Mouse (Mus musculus) midbrain, embryonic 10.5 days (tissue): ENCODE measurements around the gene Strbp. TPM values are rescaled to one million over a fixed set of nuclear protein-coding genes. Genes with fewer than 3 reads are reported as not detected.

Source experiments
- DNase-seq: peaks from one replicate; pipeline ENCODE4 v3.0.0-alpha.2; 2017; ENCODE audit warnings: low spot score
- H3K27ac ChIP-seq: fragments of 300-500 bp; sonication (generic); replicated peaks from 2 replicates; pipeline ENCODE4 v1.5.1; 2016; ENCODE audit warnings: mild to moderate bottlenecking
- H3K27me3 ChIP-seq: fragments of 300-500 bp; sonication (generic); 2 replicates; pipeline ENCODE4 v1.6.1; 2016; ENCODE audit warnings: low read depth, mild to moderate bottlenecking; ENCODE audit not compliant: poor library complexity, severe bottlenecking
- H3K36me3 ChIP-seq: fragments of 300-500 bp; sonication (generic); 2 replicates; pipeline ENCODE4 v1.6.1; 2016; ENCODE audit warnings: mild to moderate bottlenecking, moderate library complexity
- H3K4me1 ChIP-seq: fragments of 300-500 bp; sonication (generic); 2 replicates; pipeline ENCODE4 v1.6.1; 2016
- H3K4me3 ChIP-seq: fragments of 300-500 bp; sonication (generic); 2 replicates; pipeline ENCODE4 v1.5.1; 2016; ENCODE audit warnings: mild to moderate bottlenecking, moderate library complexity
- H3K9me3 ChIP-seq: fragments of 300-500 bp; sonication (generic); replicated peaks from 2 replicates; pipeline ENCODE4 v1.6.1; 2016; ENCODE audit warnings: mild to moderate bottlenecking
- WGBS: fragments of 180-500 bp; shearing (Covaris S2); methylation state at CpG from one replicate; pipeline ENCODE4 v1.1.7; 2016; 5-methylcytosine and 5-hydroxymethylcytosine counted together
- polyA plus RNA-seq: library from polyadenylated mRNA; unstranded; fragments of >200 nt; fragmentation: Nextera tagmentation; extraction: Ambion mirVana; gene quantifications from 2 replicates; pipeline ENCODE4 v1.2.1, GENCODE M21; 2016

The Strbp gene
- polyA plus RNA-seq, 1 experiment from 2014 or later: 61.6 TPM

DNA sequence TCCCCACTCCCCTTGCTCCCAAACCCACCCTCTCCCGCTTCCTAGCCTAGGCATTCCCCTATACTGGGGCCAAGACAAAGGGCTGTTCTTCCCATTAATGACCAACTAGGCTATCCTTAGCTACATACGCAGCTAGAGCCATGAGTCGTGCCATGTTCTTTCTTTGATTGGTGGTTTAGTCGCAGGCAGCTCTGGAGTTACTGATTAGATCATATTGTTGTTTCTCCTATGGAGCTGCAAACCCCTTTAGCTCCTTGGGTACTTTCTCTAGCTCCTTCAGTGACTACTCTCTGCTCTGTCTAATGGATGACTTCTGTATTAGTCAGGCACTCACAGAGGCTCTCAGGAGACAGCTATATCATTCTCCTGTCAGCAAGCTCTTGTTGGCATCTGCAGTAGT lies 206.3 kb downstream of the Strbp start:
- no peak overlapping the region for H3K4me3 ChIP-seq
- no peak overlapping the region for H3K27ac ChIP-seq
- DNase-seq: no peak
- H3K9me3 ChIP-seq: no peaks in the 10 kb centered on the region
- peaks cover 86% of the 10 kb centered on the region for H3K36me3 ChIP-seq
- H3K4me1 ChIP-seq: no peaks in the 10 kb centered on the region
- no peaks in the 10 kb centered on the region for H3K27me3 ChIP-seq
- WGBS: 96% methylated on average over 4 of the region's 4 CpGs

DNA sequence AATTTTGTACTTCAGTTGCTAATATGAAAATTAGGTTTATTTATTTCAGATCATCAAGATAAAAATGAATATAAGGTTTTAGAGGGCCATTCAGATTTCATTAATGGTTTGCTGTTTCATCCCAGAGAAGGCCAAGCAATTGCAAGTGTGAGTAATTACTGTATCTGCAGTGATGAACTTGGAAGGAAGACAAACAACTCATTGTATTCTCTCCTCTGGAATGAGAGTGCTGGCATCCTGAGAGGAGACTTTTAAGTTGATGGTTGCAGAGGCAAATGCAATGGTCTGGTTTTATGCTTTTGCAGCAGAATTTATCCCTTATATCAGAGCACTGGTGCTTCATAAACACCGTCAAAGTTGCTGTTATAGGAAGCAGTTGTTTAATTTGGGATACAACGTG lies 214.7 kb downstream of the Strbp start:
- WGBS: 92% methylated on average over 2 of the region's 2 CpGs
- Histone ChIP-seq H3K36me3 (peaks cover 90% of the 10 kb centered on the region), H3K27me3 (no peaks in the 10 kb centered on the region), H3K9me3 (no peaks in the 10 kb centered on the region), H3K4me1 (no peaks in the 10 kb centered on the region), H3K4me3 (no peak overlapping the region), H3K27ac (no peak overlapping the region)
- no peak for DNase-seq

DNA sequence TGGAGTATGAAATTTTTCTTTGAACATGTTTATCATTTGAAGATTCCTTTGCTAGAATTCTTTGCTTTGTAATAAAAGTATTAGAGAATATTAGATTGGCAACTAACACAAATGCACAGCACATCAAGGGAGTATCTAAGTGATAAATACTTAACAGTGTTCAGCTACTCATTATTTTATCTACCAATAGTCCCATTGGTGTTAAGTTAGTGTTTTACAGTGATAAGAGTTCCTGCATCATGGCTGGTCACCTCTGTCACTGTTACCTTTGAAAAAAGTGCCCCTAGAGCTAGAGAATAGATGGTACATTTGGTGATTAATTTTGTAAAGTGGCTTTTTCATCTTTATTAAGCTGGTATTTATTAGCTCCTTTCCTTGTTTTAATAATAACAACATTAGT lies 217.3 kb downstream of the Strbp start:
- peaks cover 86% of the 10 kb centered on the region for H3K36me3 ChIP-seq
- no peak overlapping the region for H3K27ac ChIP-seq
- no peak for DNase-seq

DNA sequence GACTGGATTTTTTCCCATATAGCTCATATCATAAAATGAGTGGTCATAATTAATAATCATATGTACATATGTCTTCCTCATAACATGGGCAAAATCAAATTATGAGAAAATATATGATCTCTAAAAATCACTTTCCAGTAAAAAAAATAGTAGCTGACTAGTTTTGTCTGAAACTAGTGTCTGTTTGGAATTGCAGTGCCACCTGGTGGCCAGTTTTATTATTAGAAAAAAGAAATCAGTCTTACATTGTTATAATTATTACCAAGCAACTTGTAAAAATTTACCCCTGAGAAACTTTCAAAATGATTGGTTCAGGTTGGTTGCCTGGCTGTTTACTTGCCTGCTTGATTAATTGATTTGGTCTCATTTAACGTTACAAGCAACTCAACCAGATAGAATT lies 218.3 kb downstream of the Strbp start:
- H3K27me3 ChIP-seq: no peaks in the 10 kb centered on the region
- peaks cover 84% of the 10 kb centered on the region for H3K36me3 ChIP-seq
- no peaks in the 10 kb centered on the region for H3K9me3 ChIP-seq
- DNase-seq: no peak
- 85% methylated on average over 1 of the region's 1 CpGs for WGBS
- H3K4me3 ChIP-seq: no peak overlapping the region
- H3K27ac ChIP-seq: no peak overlapping the region
- no peaks in the 10 kb centered on the region for H3K4me1 ChIP-seq

More for the DNA sequence above, 217.3 kb downstream of the Strbp start:
- H3K4me1 ChIP-seq: no peaks in the 10 kb centered on the region
- no peak overlapping the region for H3K4me3 ChIP-seq
- H3K9me3 ChIP-seq: no peaks in the 10 kb centered on the region
- no peaks in the 10 kb centered on the region for H3K27me3 ChIP-seq

DNA sequence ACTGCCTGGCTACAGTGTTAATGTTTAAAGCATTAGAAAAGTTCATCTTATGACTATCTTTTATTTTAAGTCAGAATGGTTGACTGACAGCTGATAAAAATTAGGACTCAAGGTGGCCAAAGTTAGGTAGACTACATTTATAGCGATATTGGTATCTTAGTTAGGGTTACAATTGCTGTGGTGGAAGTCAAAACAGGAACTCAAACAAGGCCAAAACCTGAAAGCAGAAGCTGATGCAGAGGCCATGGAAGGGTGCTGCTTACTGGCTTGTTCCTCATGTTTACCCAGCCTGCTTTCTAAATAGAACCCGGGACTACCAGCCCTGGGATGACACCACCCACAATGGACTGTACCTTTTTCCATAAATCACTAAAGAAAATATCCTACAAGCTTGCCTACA lies 219.5 kb downstream of the Strbp start:
- Histone ChIP-seq H3K27me3 (no peaks in the 10 kb centered on the region), H3K4me3 (no peak overlapping the region), H3K27ac (no peak overlapping the region), H3K36me3 (peaks cover 80% of the 10 kb centered on the region), H3K9me3 (no peaks in the 10 kb centered on the region), H3K4me1 (no peaks in the 10 kb centered on the region)
- DNase-seq: no peak
- WGBS: 95% methylated on average over 2 of the region's 2 CpGs

DNA sequence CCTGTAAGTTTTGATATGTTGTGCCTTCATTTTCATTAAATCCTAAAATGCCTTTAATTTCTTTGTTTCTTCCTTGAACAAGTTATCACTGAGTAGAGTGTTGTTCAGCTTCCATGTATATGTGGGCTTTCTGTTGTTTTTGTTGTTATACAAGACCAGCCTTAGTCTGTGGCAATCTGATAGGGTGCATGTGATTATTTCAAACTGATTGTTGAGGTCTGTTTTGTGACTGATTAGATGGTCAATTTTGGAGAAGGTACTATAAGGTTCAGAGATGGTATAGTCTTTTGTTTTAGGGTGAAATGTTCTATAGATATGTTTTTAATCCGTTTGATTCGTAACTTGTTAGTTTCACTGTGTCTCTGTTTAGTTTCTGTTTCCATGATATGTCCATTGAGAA lies 223.6 kb downstream of the Strbp start:
- Histone ChIP-seq H3K27me3 (no peaks in the 10 kb centered on the region), H3K4me3 (no peak overlapping the region), H3K4me1 (no peaks in the 10 kb centered on the region), H3K36me3 (peaks cover 85% of the 10 kb centered on the region), H3K27ac (no peak overlapping the region), H3K9me3 (no peaks in the 10 kb centered on the region)
- DNase-seq: no peak
- WGBS: 90% methylated on average over 2 of the region's 2 CpGs

DNA sequence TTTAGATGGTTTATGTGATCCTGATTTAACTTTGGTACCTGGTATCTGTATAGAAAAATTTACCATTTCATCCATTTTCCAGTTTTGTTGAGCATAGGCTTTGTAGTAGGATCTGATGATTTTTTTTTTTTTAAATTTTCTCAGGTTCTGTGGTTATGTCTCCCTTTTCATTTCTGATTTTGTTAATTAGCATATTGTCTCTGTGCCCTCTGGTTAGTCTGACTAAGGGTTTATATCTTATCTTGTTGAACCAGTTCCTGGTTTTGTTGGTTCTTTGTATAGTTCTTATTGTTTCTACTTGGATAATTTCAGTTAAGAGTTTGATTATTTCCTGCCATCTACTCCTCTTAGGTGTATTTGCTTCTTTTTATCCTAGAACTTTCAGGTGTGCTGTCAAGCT lies 224.1 kb downstream of the Strbp start:
- Histone ChIP-seq H3K27ac (no peak overlapping the region), H3K27me3 (no peaks in the 10 kb centered on the region), H3K36me3 (peaks cover 84% of the 10 kb centered on the region), H3K9me3 (no peaks in the 10 kb centered on the region), H3K4me1 (no peaks in the 10 kb centered on the region), H3K4me3 (no peak overlapping the region)
- no peak for DNase-seq

DNA sequence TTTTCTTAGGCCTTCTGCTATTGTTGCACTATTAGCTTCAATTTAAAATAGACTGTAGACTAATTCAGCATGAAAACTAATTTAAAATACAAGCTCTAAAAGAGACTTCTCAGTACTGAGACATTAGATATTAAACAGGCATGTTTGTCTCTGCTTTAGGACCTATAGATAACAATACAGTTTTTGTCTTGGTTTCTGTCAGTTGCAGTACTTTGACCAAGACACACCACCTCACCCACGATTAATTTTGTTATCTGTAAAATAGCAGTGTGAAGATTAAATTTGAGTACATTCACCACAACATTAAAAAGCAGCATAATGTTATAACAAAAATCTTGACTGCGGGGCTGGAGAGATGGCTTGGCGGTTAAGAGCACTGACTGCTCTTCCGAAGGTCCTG lies 237.4 kb downstream of the Strbp start:
- H3K27me3 ChIP-seq: no peaks in the 10 kb centered on the region
- WGBS: 94% methylated on average over 4 of the region's 4 CpGs
- DNase-seq: no peak
- peaks cover 23% of the 10 kb centered on the region for H3K36me3 ChIP-seq
- H3K9me3 ChIP-seq: no peaks in the 10 kb centered on the region
- H3K4me3 ChIP-seq: no peak overlapping the region
- H3K27ac ChIP-seq: no peak overlapping the region
- no peaks in the 10 kb centered on the region for H3K4me1 ChIP-seq

DNA sequence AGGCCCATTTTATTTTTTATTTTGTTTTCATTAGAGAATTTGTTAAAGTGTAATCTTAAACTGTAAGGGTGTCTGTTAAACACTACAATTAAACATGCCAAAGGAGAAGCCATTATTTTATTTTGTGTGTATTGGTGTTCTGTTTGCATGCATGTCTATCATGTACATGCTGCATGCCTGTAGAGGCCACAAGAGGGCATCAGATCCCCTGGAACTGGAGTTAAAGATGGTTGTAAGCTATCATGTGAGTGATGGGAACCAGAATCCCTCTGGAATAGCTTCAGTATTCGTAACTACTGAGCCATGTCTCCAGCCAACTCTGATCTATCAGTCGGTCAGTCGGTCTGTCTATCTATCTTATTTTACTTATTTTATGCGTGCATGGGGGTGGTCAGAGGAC lies 243.0 kb downstream of the Strbp start:
- Histone ChIP-seq H3K27ac (no peak overlapping the region), H3K4me3 (no peak overlapping the region), H3K9me3 (0 out of 2 replicates have a peak, but pooled peaks cover 5% of the 10 kb centered on the region), H3K27me3 (no peaks in the 10 kb centered on the region), H3K4me1 (no peaks in the 10 kb centered on the region), H3K36me3 (peaks cover 11% of the 10 kb centered on the region; the same call in 1 of the 2 replicates)
- WGBS: 93% methylated on average over 4 of the region's 4 CpGs
- no peak for DNase-seq

DNA sequence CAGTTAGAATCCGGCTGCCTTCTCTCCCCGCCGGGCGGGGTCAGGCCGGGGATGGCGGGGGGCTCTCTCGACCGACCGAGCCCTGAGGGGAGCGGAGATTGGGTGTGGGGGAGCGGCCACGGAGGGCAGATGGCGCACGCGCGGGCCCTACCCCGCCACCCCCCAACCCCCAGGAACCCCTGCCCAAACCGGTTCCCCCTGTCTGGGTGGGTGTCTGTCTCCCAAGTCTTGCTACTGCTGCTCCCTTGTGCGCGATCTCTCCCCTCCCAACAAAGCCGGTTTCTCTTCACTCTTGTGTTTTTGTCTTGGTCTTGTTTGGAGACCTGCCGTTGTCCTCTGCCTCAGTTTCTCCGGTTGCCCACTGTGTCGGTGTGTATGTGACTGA lies 251.3 kb downstream of the Strbp start:
- 0% methylated on average over 24 of the region's 24 CpGs for WGBS
- Histone ChIP-seq H3K4me1 (peaks cover 21% of the 10 kb centered on the region), H3K27ac (peak overlapping the region; percentile 96), H3K9me3 (no peaks in the 10 kb centered on the region), H3K27me3 (no peaks in the 10 kb centered on the region), H3K36me3 (peaks cover 8% of the 10 kb centered on the region; the same call in 1 of the 2 replicates), H3K4me3 (peak overlapping the region; percentile 95)
- no peak for DNase-seq

DNA sequence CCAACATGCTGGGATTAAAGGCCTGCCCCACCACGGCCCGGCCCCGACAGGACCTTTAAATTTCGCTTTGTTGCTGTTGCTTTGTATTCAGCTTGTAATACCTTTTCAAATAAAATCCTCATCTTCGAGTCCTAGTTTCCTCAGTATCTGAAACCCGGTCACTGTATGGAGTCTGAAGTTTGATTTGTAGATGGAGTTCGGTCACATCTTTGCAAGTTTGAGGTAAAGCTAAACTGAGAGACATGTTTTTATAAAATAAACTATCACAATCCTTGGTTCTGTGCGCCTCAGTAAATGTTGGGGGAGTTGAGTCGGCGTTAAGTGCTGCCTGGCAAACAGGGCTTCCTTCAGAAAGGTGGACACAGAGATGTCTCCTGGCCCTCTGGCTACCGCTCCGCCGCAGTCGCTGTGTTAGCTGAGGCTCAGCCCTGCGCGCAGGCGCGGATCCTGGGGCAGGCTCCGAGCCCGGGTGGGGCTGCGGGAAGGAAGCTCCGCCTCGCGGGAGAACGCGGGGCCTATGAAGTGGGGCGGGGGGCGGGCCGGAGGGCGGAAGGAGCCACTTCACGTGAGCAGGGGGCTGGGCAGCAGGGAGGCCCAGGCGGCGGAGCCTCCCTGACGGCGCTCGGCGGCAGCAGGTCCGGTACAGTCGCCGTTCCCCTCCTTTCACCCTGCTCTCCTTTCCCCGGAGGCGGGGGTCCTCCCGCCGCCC lies 251.8 kb downstream of the Strbp start:
- Histone ChIP-seq H3K4me3 (peak overlapping the region; percentile 95), H3K27ac (peak overlapping the region; percentile 96), H3K4me1 (peaks cover 21% of the 10 kb centered on the region), H3K36me3 (peaks cover 12% of the 10 kb centered on the region; the same call in 1 of the 2 replicates), H3K27me3 (no peaks in the 10 kb centered on the region), H3K9me3 (no peaks in the 10 kb centered on the region)
- 8% methylated on average over 44 of the region's 44 CpGs for WGBS
- peak; percentile 95 for DNase-seq

DNA sequence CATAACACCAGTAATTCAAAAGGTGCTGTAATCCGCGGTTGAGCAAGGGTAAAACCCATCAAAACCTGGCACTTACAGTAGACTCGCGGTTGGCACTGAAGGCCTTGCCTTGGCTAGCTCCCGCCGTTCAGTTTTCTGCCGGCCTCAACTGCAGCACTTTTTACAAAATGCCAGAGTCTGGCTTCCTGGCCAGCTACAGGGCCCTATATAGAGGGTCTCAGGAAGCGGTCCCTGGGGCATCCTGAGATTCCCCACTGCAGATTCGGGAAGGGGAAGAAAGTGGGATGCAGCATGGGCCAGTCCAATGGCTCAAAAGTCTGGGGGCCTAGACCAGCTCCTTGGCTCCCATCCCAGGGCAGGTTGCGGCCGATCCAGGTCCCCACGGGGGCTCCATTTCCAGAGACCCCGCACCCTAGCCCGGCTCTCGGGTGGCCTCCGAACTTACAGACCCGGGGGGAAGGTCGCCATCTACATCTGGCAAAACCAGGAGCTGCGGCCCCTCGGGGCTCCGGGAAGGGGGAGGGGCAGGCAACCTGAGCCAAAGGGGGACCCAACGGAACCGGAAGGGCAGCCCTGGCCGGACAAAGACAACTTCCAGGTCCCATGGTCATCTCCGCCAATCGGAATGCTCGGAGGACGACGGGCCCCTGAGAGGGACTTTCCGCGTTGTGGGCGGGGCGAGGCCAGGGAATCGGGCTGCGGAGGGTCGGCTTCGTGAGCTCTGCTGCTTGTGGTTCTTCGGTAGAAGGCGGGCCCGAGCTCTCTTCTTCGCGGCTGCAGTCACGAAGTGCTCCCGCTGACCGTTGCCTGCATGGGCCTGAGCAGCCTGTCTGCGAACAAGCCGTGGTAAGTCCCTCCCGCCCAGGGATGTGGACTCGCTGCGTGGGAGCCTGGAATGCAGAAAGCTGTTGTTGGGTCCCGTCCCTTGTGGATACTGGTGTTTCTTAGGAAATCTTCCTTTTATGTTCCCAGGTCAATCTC lies 260.8 kb downstream of the Strbp start, which contains the start of the genes Zbtb26, Zbtb6 and Rabgap1:
TSS of gene Zbtb26 (minus strand) at position 525 of the 981 bp plus-strand sequence.
TSS of gene Zbtb6 (minus strand) at position 561 of the 981 bp plus-strand sequence.
TSS of gene Rabgap1 (plus strand) at position 669 of the 981 bp plus-strand sequence.
- Histone ChIP-seq H3K27me3 (no peaks in the 10 kb centered on the region), H3K36me3 (peaks cover 17% of the 10 kb centered on the region; the same call in 1 of the 2 replicates), H3K27ac (peak within 1 kb of the TSS; percentile 94), H3K4me3 (peak within 1 kb of the TSS; percentile 79), H3K4me1 (peaks cover 22% of the 10 kb centered on the region), H3K9me3 (no peaks in the 10 kb centered on the region)
- under 1% methylated on average over 51 of the region's 51 CpGs for WGBS
- peak; percentile 98 for DNase-seq
